Mouse (Mus musculus) left cerebral cortex, adult 11 months (tissue): Measurements from ENCODE around the gene Mcu.

ENCODE experiments used
- DNase-seq: peaks from one replicate; pipeline ENCODE4 v3.0.0; 2022; ENCODE audit warnings: low spot score

Gene Mcu

DNA sequence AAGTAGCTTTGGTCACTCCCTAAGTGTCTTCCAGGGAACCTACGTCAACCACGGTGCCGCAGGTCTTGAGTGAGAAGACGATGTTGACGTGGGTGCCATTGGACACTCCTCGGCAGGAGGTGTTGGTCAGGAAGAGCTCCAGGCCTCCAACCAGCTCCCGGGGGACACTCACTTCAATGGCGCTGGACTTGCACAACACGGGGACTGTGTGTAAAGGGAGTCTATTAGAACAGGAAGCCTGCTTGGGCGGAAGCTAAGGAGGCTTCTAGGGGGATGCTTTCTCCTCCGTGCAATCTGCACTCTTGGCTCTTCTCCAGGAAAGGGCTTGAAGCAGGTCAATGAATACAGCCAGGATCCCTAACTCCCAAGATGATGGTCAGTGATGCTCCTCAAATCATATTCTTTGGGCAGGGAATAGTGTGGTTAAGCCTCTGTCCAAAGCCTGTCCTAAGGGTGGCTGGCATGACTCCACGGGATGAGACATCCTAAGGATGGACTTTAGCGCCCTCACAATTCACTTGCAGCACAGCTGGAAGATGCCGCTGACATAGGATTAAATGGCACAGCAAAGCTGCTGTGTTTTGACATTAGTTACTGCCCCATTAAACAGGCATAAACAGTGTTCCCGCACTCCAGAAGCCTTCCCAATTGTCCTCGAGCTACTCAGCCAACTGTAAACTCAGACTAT is 186.9 kb downstream of the Mcu start:
- DNase-seq, result no peak

DNA sequence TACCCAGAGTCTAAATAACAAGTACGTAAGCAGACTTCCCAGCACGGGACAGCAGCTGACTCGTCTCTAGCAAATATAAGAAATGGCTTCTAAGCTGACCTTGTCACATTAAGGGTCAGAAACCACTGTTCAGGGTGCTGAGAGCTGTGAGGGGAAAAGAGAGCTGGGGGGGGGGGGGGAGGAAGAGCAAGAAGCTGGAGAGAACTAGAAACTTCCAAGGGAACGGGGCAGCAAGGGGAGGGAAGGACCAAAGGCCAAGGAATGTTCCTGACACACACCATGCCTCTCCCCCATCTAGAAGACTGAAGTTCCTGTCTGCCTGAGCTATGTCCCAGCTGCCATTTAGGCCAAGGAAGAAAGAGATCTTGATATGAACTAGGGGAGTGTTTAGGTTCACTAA is 190.1 kb downstream of the Mcu start:
- DNase-seq, result no peak

DNA sequence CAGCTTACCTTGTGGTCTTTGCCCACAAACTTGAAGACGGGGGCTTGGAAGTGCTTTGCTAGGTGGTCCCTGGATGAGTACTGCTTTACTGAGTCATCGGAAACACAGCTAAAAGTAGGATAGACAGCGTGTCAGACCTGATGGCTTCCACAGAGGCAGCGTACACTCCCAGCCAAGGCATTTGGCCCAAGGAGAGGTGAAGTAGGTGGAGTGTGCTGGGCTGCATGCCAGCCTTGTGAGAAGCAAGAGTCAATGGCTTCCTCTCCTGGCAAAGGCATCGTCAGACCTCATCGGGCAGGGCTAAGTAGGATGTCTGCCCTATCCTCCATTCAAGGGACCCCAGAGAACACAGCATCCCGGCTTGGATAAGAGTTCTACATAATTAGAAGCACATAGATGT is 191.1 kb downstream of the Mcu start:
- DNase-seq, result no peak

DNA sequence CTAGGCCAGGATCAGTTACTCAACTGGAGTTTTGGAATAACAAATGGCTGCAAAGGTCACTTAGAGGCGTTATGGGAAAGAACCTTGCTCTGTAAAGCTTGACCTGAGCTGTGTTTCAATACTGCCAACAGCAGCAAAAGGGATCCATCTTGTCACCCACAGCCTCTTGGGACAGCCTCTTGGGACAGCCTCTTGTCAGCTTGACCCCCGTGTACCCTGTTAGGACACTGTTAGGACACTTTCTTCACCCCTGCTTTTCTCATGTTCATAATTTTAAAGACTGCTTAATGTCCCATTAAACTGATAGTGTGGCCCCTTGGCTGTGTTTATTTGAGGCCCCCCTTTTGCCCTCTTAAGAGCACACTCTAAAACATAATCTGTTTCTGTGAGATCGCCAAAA is 192.0 kb downstream of the Mcu start:
- no peak for DNase-seq

DNA sequence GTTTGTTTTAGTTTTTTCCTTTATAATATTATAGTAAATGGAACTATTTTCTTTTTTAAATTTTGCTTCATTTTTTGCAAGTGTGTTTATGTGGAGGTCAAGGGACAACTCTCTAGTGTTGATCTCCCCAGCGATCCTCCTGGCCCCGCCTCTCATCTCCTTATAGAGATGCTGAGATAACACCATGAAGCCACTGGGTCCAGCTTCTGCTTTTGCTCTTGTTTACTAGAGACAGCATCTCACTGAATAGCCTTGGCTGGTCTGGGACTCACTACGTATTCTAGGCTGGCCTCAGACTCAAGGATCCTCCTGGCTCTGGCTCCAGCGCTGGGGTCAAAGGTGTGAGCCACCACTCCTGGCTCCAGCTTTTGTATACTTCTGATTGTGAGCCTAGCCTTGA is 197.0 kb downstream of the Mcu start:
- DNase-seq, result no peak

GRCm38 (mm10) chr10:59416623-59417022 is 199.9 kb downstream of the Mcu start:
- no peak for DNase-seq

- DNase-seq, result no peak
These were observed 202.8 kb downstream of the Mcu start for GRCm38 (mm10) chr10:59413711-59414110.

DNA sequence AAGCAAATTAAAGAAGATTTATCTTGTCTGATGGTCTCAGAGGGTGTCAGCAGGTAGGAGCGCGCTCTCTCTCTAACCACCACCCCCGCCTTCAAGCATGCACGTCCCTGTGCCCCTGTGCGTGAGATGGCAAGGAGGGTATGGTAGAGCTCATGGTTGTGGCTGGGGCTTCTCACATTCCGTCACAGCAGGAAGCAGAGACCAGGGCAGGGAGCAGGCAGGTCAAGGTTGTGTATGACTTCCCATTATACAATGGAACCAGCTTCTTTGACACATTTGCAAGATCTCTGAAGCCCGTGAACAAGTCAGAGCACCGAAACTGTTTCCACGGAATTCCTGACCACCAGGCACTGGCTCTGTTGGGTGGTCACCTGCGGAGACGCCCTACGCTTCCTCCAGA is 206.2 kb downstream of the Mcu start:
- no peak for DNase-seq

DNA sequence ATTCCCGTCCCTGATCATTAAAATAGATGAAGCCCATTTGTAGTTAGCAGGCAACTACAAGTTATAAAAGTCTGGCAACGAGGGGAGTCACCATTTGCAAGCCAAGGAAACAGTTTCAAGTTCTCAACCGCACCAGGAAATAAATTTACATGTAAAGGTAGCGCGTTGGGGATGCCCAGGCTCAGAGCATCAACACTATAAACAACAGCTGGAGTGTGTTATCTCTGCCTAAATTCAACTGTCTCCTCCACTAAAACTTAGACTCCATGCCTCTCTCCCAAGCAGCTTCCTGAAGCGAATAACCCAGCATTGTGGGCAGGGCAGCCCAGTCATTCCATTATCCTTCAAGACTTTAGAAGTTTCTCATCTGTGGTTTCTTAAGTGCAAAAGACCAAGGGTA is 208.0 kb downstream of the Mcu start:
- no peak for DNase-seq

DNA sequence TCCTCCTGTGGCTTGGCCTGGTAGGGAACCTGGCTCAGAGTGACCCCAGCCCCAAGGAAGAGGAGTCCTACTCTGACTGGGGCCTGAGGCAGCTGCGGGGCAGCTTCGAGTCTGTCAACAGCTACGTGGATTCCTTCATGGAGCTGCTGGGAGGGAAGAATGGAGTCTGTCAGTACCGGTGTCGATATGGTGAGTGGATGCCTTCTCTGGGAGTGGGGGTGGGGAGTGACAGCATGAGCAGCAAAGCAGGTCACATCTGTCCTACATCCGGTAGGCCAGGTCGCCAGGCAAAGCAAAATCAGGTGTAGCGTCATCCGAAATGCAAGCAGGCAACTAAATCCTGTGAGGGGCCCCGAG is 212.7 kb downstream of the Mcu start:
- no peak for DNase-seq

DNA sequence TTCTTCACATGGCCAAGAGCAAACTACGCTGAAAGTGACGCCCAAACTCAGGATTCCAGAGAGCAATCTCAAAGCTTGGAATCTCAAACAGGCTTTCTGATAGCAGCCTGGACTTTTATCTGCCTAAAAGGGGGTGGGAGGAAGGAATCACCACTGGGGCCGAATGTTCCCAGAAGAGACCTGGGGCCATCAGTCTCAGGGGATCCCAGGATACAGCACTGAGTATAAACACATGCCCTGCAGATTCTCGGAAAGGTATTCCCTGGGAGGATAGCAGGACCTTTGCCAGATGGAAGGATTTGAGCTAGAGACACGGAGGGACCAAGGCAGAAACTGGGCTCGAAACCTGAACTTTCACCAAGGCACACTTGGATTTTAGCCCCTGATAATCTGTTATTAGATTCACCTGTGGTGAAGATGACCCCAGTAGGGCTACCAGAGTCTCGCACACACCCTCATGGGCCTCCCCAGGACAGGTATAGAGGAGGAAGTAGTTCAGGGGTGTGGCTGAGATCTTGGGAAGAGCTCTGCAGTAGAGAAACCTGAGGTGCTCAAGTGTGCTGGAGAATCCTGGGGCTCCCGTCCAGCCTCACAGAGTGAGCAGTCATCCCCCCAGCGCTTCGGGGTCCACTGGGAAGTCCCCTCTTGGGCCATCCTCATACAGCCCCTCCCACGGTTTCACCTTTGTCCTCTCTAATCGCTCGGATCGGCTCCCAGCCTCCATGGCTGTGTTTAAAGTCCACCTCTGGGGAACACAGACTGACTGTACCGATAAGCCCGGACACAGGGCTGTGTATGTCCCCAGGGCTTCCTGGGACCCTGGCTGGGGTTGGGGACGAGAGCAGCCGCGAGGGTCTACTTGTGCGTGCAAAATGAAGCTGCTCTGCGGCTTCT is 213.3 kb downstream of the Mcu start, which contains the start of gene Pla2g12b:
TSS of gene Pla2g12b (plus strand) at position 762 of the 894 bp plus-strand sequence.
- DNase-seq, result no peak
